Mouse (Mus musculus): ENCODE measurements around the gene Gm765. TPM values are rescaled to one million over a fixed set of nuclear protein-coding genes. Genes with fewer than 3 reads are reported as not detected.

The Gm765 gene
- polyA plus RNA-seq, 1 experiment, result 0.09 TPM

- no peaks in the 10 kb centered on the region for H3K4me1 ChIP-seq (ENCODE audit: control insufficient read depth, insufficient read depth, low read length)
- TF ChIP-seq CTCF (IDR thresholded peaks at IDR 0.05; ENCODE audit: control insufficient read depth, insufficient read depth, insufficient replicate concordance, low read depth, low read length) (no peak), POLR2A (IDR thresholded peaks at IDR 0.05; ENCODE audit: control insufficient read depth, low read depth, low read length) (no peak)
- no peak overlapping the region for H3K4me3 ChIP-seq (ENCODE audit: control insufficient read depth, low read depth, low read length)
- no peaks in the 10 kb centered on the region for H3K36me3 ChIP-seq (ENCODE audit: control insufficient read depth, insufficient read depth, low read length)
- H3K27ac ChIP-seq (ENCODE audit: control insufficient read depth, insufficient read depth, low read depth, low read length), result no peak overlapping the region
- no peaks in the 10 kb centered on the region for H3K27me3 ChIP-seq (ENCODE audit: control insufficient read depth, insufficient read depth, low read length)
These were observed 30.9 kb downstream of the Gm765 start for GRCm38 (mm10) chr6:98311659-98312058.

GRCm38 (mm10) chr6:98307647-98308046 lies 34.9 kb downstream of the Gm765 start:
- Histone ChIP-seq H3K36me3 (ENCODE audit: control insufficient read depth, insufficient read depth, low read length) (no peaks in the 10 kb centered on the region), H3K4me3 (ENCODE audit: control insufficient read depth, low read depth, low read length) (no peak overlapping the region), H3K4me1 (ENCODE audit: control insufficient read depth, insufficient read depth, low read length) (no peaks in the 10 kb centered on the region), H3K27ac (ENCODE audit: control insufficient read depth, insufficient read depth, low read depth, low read length) (no peak overlapping the region), H3K27me3 (ENCODE audit: control insufficient read depth, insufficient read depth, low read length) (no peaks in the 10 kb centered on the region)
- no peak for TF ChIP-seq CTCF (IDR thresholded peaks at IDR 0.05; ENCODE audit: control insufficient read depth, insufficient read depth, insufficient replicate concordance, low read depth, low read length)
- no peak for TF ChIP-seq POLR2A (IDR thresholded peaks at IDR 0.05; ENCODE audit: control insufficient read depth, low read depth, low read length)

GRCm38 (mm10) chr6:98307159-98307558 lies 35.4 kb downstream of the Gm765 start:
- no peaks in the 10 kb centered on the region for H3K36me3 ChIP-seq (ENCODE audit: control insufficient read depth, insufficient read depth, low read length)
- no peaks in the 10 kb centered on the region for H3K4me1 ChIP-seq (ENCODE audit: control insufficient read depth, insufficient read depth, low read length)
- H3K27me3 ChIP-seq (ENCODE audit: control insufficient read depth, insufficient read depth, low read length), result no peaks in the 10 kb centered on the region
- no peak overlapping the region for H3K4me3 ChIP-seq (ENCODE audit: control insufficient read depth, low read depth, low read length)
- TF ChIP-seq POLR2A (IDR thresholded peaks at IDR 0.05; ENCODE audit: control insufficient read depth, low read depth, low read length) (no peak), CTCF (IDR thresholded peaks at IDR 0.05; ENCODE audit: control insufficient read depth, insufficient read depth, insufficient replicate concordance, low read depth, low read length) (no peak)
- H3K27ac ChIP-seq (ENCODE audit: control insufficient read depth, insufficient read depth, low read depth, low read length), result no peak overlapping the region

- Histone ChIP-seq H3K4me3 (ENCODE audit: control insufficient read depth, low read depth, low read length) (no peak overlapping the region), H3K4me1 (ENCODE audit: control insufficient read depth, insufficient read depth, low read length) (no peaks in the 10 kb centered on the region), H3K27me3 (ENCODE audit: control insufficient read depth, insufficient read depth, low read length) (no peaks in the 10 kb centered on the region), H3K27ac (ENCODE audit: control insufficient read depth, insufficient read depth, low read depth, low read length) (no peak overlapping the region), H3K36me3 (ENCODE audit: control insufficient read depth, insufficient read depth, low read length) (no peaks in the 10 kb centered on the region)
- TF ChIP-seq CTCF (IDR thresholded peaks at IDR 0.05; ENCODE audit: control insufficient read depth, insufficient read depth, insufficient replicate concordance, low read depth, low read length) (no peak), POLR2A (IDR thresholded peaks at IDR 0.05; ENCODE audit: control insufficient read depth, low read depth, low read length) (no peak)
These were observed 50.5 kb downstream of the Gm765 start for GRCm38 (mm10) chr6:98292064-98292463.

- TF ChIP-seq CTCF (IDR thresholded peaks at IDR 0.05; ENCODE audit: control insufficient read depth, insufficient read depth, insufficient replicate concordance, low read depth, low read length) (no peak), POLR2A (IDR thresholded peaks at IDR 0.05; ENCODE audit: control insufficient read depth, low read depth, low read length) (no peak)
- Histone ChIP-seq H3K36me3 (ENCODE audit: control insufficient read depth, insufficient read depth, low read length) (no peaks in the 10 kb centered on the region), H3K4me3 (ENCODE audit: control insufficient read depth, low read depth, low read length) (no peak overlapping the region), H3K27me3 (ENCODE audit: control insufficient read depth, insufficient read depth, low read length) (no peaks in the 10 kb centered on the region), H3K4me1 (ENCODE audit: control insufficient read depth, insufficient read depth, low read length) (no peaks in the 10 kb centered on the region), H3K27ac (ENCODE audit: control insufficient read depth, insufficient read depth, low read depth, low read length) (no peak overlapping the region)
These were observed 54.2 kb downstream of the Gm765 start for GRCm38 (mm10) chr6:98288316-98288715.

- H3K36me3 ChIP-seq (ENCODE audit: control insufficient read depth, insufficient read depth, low read length), result no peaks in the 10 kb centered on the region
- H3K4me3 ChIP-seq (ENCODE audit: control insufficient read depth, low read depth, low read length), result no peak overlapping the region
- no peaks in the 10 kb centered on the region for H3K27me3 ChIP-seq (ENCODE audit: control insufficient read depth, insufficient read depth, low read length)
- TF ChIP-seq CTCF (IDR thresholded peaks at IDR 0.05; ENCODE audit: control insufficient read depth, insufficient read depth, insufficient replicate concordance, low read depth, low read length) (no peak), POLR2A (IDR thresholded peaks at IDR 0.05; ENCODE audit: control insufficient read depth, low read depth, low read length) (no peak)
- no peak overlapping the region for H3K27ac ChIP-seq (ENCODE audit: control insufficient read depth, insufficient read depth, low read depth, low read length)
- H3K4me1 ChIP-seq (ENCODE audit: control insufficient read depth, insufficient read depth, low read length), result no peaks in the 10 kb centered on the region
These were observed 55.0 kb downstream of the Gm765 start for GRCm38 (mm10) chr6:98287521-98287920.

- no peaks in the 10 kb centered on the region for H3K27me3 ChIP-seq (ENCODE audit: control insufficient read depth, insufficient read depth, low read length)
- no peak overlapping the region for H3K27ac ChIP-seq (ENCODE audit: control insufficient read depth, insufficient read depth, low read depth, low read length)
- H3K4me3 ChIP-seq (ENCODE audit: control insufficient read depth, low read depth, low read length), result no peak overlapping the region
- TF ChIP-seq CTCF (IDR thresholded peaks at IDR 0.05; ENCODE audit: control insufficient read depth, insufficient read depth, insufficient replicate concordance, low read depth, low read length) (no peak), POLR2A (IDR thresholded peaks at IDR 0.05; ENCODE audit: control insufficient read depth, low read depth, low read length) (no peak)
- no peaks in the 10 kb centered on the region for H3K36me3 ChIP-seq (ENCODE audit: control insufficient read depth, insufficient read depth, low read length)
- no peaks in the 10 kb centered on the region for H3K4me1 ChIP-seq (ENCODE audit: control insufficient read depth, insufficient read depth, low read length)
These were observed 57.4 kb downstream of the Gm765 start for GRCm38 (mm10) chr6:98285190-98285589.

GRCm38 (mm10) chr6:98282791-98283190 lies 59.8 kb downstream of the Gm765 start:
- H3K4me1 ChIP-seq (ENCODE audit: control insufficient read depth, insufficient read depth, low read length), result no peaks in the 10 kb centered on the region
- no peak overlapping the region for H3K27ac ChIP-seq (ENCODE audit: control insufficient read depth, insufficient read depth, low read depth, low read length)
- no peak overlapping the region for H3K4me3 ChIP-seq (ENCODE audit: control insufficient read depth, low read depth, low read length)
- H3K36me3 ChIP-seq (ENCODE audit: control insufficient read depth, insufficient read depth, low read length), result no peaks in the 10 kb centered on the region
- TF ChIP-seq POLR2A (IDR thresholded peaks at IDR 0.05; ENCODE audit: control insufficient read depth, low read depth, low read length) (no peak), CTCF (IDR thresholded peaks at IDR 0.05; ENCODE audit: control insufficient read depth, insufficient read depth, insufficient replicate concordance, low read depth, low read length) (no peak)
- no peaks in the 10 kb centered on the region for H3K27me3 ChIP-seq (ENCODE audit: control insufficient read depth, insufficient read depth, low read length)
